Mouse (Mus musculus): ENCODE results near the gene Gm38431. TPM values are rescaled to one million over a fixed set of nuclear protein-coding genes. Genes with fewer than 3 reads are reported as not detected.

Gene Gm38431
- total RNA-seq (2021) = 1 to 10 TPM; 2.2 to 2.7 TPM
- long read RNA-seq, partial matches to known transcripts = 2 of 6 reads
- long read RNA-seq, other reads (novel, unspliced or antisense) = 3 of 6 reads

DNA sequence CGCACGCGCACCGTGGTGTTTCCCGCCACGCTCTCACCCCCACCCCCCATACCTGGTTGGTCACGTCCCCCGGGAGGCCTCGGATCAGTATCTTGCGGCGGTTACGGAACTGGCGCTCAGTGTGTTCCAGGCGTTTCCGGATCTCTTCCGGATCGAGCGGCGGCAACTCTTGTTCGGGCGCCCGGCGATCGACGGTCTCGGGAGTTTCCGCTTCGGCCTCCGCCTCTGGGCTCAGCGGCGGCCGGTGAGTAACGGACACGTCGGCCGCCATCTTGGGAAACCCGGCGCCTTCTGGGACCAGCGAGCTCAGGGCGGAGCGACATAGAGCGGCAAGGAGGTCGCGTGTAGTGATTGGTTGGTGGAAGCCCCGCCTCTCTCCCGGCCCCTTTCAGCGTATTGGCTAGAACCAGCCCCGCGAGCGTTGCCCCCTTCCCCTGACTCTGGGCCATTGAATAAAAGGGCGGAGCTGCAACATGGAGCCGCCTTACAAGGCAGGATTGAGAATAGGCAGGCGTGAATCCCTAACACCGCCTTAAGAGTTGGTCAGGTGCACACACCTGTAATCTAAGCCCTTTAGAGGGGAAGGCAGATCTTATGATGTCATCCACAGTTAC is at the start of gene Gm38431, which contains the start of gene Raver1:
Gene Gm38431 (minus strand): TSS at position 291 of the 614 bp plus-strand sequence.
Gene Raver1 (minus strand): TSS at position 302 of the 614 bp plus-strand sequence.
- DNase-seq (ENCODE audit: low spot score in 2 of 2) = peak; percentile 96 to 99

GRCm38 (mm10) chr9:21138386-21138785 is 46.6 kb upstream of the Gm38431 start:
- DNase-seq (ENCODE audit: low spot score in 2 of 2) = no peak

- peak; percentile 47 to 78 for DNase-seq (ENCODE audit: low spot score in 2 of 2)
Observed at GRCm38 (mm10) chr9:21137229-21137628, 45.4 kb upstream of the Gm38431 start.

- DNase-seq (ENCODE audit: low spot score in 2 of 2) = no peak
Observed at GRCm38 (mm10) chr9:21136401-21136800, 44.6 kb upstream of the Gm38431 start.

GRCm38 (mm10) chr9:21135941-21136381 is 44.2 kb upstream of the Gm38431 start:
- no peak for DNase-seq (ENCODE audit: low spot score in 2 of 2)

DNA sequence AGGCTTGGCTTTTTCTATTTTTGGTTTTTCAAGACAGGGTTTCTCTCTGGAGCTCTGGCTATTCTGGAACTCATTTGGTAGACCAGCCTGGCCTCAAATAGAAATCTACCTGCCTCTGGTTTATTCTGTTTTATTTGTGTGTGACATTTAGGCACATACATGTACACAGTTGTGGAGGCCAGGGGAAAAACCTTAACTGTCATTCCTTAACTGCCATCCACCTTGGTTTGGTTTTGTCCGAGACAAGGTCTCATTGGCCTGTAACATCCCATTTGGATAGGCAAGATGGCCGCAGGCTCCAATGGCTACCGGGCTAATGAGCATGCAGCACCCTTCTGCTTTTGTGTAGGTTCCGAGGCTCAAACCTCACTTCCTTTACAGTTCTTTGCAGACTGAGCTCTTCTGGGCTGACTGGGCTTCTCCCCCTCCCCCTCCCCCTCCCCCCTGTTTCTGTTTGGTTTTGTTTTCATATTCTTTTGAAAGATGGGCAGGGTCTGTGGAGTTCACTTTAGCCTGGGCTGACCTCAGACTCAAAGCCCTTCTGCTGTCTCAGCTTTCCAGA is 43.6 kb upstream of the Gm38431 start:
- no peak for DNase-seq (ENCODE audit: low spot score in 2 of 2)

DNA sequence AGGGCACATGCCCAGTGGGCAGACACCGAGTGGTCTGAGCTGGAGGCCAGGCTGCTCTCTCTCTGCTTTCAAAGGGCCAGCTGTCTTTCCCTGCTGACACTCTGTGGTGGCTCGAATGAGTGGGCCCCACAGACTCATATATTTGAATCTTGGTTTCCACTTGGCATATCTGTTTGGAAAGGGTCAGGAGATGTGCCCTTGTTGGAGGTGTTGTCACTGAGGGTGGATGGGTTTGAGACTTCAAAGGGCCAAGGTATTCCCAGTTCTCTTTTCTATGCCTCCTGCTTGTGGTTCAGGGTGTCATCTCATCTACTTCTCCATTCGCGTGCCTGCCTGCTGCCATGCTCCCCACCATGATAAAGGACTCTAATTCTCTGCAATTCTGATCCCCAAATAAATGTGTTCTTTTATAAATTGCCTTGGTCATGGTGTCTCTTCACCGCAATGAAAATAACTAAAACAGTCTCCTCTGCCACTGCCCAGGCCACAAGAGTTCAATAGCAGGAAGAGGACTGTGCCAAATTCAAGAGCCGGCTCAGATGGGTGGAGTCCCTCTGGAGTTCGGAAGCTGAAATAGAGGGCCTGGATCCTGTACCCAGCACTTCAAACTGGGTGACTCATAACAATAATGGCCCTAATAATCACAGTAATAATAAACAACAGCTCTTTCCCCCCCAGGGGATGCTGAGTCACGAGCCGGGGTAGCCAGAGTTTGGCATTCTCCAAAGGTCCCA is 43.0 kb upstream of the Gm38431 start:
- no peak for DNase-seq (ENCODE audit: low spot score in 2 of 2)

GRCm38 (mm10) chr9:21133064-21133707 is 41.4 kb upstream of the Gm38431 start:
- DNase-seq (ENCODE audit: low spot score in 2 of 2) = no peak

DNA sequence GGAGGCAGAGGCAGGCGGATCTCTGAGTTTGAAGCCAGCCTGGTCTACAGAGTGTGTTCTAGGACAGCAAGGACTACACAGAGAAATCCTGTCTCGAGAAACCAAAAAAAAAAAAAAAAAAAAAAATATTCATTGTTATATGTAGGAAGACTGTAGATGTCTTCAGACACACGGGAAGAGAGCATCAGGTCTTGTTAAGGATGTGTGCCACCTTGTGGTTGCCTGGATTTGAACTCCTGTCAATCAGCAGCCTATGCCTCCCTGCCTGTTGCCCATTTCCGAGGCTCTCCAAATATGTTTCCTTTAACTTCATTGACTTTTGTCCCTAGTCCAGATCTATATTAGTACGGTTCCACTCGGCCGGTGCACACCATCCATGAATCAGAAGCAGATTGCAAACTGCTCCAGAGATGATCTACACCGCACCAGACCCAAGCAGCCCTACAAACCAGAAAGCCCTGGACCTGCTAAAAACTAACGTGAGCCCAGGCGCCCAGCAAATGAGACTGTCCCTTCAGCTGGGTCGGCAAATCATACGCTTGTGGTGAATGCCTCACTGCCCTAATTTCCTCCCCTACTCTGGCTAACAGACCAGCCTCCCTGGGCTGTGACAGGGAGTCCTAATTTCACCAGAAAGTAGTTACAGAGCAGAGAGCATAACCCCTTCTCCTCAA is 40.4 kb upstream of the Gm38431 start:
- no peak for DNase-seq (ENCODE audit: low spot score in 2 of 2)

DNA sequence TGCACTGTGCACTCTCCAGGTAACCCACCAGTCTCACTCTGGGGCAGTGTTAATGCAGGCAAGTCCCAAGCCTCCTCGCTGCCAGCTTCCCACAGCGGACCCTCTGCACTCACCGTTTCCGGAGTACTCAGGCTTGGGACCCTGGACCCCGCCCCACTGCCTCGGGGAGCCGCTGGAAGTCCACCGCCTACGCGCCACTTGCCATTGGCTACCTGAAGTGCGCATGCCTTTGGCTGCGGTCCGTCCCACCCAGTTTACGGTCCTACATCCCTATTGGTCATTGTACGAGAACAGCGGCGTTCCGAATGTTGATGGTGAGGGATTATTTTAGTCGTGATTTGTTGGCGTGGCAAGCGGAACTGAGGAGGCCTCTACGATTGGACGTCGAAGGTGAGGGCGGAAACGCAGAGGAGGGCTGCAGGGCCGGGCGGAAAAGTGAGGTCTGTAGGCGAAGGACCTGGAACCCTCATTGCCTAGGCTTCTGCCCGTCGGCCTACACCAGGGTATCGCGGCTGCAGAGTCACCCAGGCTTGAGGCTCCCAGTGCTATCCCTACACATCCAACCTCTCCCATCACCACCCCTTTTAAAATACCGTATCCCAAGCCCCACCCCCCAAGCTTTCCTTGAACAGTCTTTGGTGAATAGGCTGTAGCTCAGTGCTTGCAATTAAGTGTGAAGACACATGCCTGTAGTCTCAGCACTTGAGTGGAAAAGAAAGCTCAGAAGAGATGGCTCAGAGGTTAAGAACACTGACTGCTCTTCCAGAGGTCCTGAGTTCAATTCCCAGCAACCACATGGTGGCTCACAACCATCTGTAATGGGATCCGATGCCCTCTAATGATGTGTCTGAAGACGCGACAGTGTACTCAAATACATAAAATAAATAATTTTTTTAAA is 39.5 kb upstream of the Gm38431 start, which contains the start of gene Tyk2:
Gene Tyk2 (minus strand): TSS at position 185 of the 898 bp plus-strand sequence.
- peak; percentile 94 to 96 for DNase-seq (ENCODE audit: low spot score in 2 of 2)

DNA sequence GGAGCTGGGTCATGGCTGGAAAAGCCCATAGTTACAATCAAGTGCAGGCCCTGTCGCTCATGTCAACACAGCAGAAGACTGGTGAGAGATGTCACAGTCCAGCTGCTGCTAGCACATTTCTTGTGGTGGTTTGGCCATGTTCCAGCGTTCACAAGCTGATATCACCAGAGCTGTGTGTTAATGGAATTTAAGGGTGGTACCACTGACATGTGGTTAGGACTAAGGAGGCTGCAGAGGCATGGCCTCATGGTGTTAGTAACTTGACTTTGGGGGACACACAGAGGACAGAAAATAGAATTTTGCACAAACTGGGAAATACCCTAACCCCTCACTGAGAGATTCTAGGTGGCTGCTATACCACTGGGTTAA is 34.4 kb upstream of the Gm38431 start:
- DNase-seq (ENCODE audit: low spot score in 2 of 2) = no peak

- no peak for DNase-seq (ENCODE audit: low spot score in 2 of 2)
Observed at GRCm38 (mm10) chr9:21125502-21126258, 33.9 kb upstream of the Gm38431 start.

- no peak for DNase-seq (ENCODE audit: low spot score in 2 of 2)
Observed at GRCm38 (mm10) chr9:21124837-21125236, 33.0 kb upstream of the Gm38431 start.

GRCm38 (mm10) chr9:21121483-21121882 is 29.7 kb upstream of the Gm38431 start:
- no peak for DNase-seq (ENCODE audit: low spot score in 2 of 2)

- DNase-seq (ENCODE audit: low spot score in 2 of 2) = no peak
Observed at GRCm38 (mm10) chr9:21117073-21117472, 25.3 kb upstream of the Gm38431 start.

DNA sequence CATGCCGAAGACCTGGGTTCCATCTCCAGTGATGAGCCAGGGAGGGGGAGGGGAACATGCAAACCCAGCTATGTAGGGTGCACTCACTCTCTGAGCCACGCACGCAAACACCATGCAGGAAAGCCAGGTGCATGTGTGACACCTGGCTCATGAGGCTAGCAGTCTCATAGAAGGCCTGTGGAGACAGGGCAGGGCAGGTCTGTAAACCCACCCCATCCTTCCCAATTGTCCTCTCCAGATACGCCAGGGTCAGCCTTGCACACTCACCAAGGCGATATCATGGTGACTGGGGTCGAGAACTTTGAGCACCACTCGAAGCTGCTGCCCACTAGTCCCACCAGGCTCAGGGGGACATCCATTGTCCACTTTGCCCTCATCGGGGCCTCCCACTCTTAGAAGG is 23.3 kb upstream of the Gm38431 start:
- DNase-seq (ENCODE audit: low spot score in 2 of 2) = no peak

DNA sequence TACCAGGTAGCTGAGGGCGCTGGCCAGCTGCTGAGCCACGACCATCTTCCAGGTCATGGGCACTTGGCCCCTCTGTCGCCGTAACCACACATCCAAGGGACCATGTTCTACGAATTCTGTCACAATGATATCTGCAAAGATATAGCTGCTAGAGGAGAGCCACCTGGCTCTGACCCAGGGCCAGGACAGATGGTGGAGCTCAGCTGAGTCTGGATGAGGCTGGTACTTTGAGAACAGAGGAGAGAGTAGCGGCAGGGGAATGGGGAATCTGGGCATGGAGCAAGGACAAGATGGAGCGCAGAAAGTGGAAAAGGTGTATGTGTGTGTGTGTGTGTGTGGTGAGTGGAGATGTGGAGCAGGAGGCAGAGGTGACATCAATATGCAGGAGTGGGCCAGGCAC is 22.4 kb upstream of the Gm38431 start:
- DNase-seq (ENCODE audit: low spot score in 2 of 2) = no peak

DNA sequence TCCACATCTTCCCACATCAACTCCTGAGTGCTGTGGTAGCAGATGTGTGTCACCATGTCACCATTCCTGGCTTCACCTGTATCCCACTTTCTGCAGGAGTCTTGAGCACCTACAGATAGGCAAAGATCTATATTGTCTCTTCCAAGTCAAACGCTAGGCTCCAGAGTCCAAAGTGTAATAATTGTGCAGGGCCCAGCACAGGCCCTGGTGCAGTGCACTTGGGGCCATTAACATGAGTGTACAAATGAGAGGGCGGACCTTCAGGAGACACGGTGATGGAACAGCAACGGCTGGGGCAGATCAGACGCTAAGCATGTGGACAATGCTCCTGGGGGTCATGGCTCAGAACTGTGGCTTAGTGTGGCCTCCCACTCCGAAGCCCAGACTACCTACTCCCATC is 22.0 kb upstream of the Gm38431 start:
- DNase-seq (ENCODE audit: low spot score in 2 of 2) = no peak

DNA sequence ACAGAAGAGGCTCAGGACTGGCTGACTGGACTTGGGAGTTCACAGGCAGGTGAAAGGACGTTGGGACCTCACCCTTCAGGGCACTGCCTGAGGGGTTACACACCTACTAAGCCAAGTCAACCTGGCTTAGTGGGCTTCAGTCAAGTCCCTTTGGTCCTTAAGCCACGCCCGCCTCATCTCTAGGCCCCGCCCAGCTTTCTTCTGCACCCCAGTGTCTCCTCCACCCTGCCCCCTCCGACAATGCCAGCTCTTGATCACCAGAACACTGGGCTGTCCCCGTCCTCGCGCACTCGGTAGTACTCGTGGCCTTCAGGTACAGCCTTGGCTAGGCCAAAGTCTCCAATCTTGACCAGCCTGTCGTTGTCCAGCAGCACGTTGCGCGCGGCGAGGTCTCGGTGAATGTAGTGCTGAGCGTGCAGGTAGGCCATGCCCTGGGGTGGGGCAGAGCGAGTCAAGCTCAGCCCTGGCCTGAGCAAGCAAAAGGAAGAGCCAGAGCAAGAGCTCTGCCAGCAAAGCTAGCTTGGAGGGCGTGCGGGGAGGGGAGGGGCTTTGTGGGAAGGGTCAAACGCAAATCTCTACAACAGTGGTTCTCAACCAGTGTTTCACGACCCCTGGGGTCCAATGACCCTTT is 15.9 kb upstream of the Gm38431 start:
- DNase-seq (ENCODE audit: low spot score in 2 of 2) = no peak

Data from layer of hippocampus, adult 18-20 months (tissue).